Mouse (Mus musculus) cerebellum, adult 11-12 months (tissue): ENCODE data around the gene Pafah1b1.

ENCODE experiments used
- DNase-seq: peaks from one replicate; pipeline ENCODE4 v3.0.0; 2022

Pafah1b1 gene

GRCm38 (mm10) chr11:74660336-74660735 is 64.1 kb downstream of the Pafah1b1 start:
- DNase-seq = no peak

GRCm38 (mm10) chr11:74655941-74656340 is 68.5 kb downstream of the Pafah1b1 start:
- DNase-seq = no peak

GRCm38 (mm10) chr11:74653385-74653784 is 71.1 kb downstream of the Pafah1b1 start:
- DNase-seq = no peak

GRCm38 (mm10) chr11:74652791-74653191 is 71.7 kb downstream of the Pafah1b1 start:
- peak; percentile 67 for DNase-seq

GRCm38 (mm10) chr11:74650576-74651100 is 73.8 kb downstream of the Pafah1b1 start:
- no peak for DNase-seq

GRCm38 (mm10) chr11:74649647-74650551 is 74.6 kb downstream of the Pafah1b1 start:
- DNase-seq = peak; percentile 41

- peak; percentile 97 for DNase-seq
Measured at GRCm38 (mm10) chr11:74649095-74649646, 75.3 kb downstream of the Pafah1b1 start, which contains the start of gene Cluh. Cluh (plus strand) TSS chr11:74649495.

- no peak for DNase-seq
Measured at GRCm38 (mm10) chr11:74648676-74649075, 75.8 kb downstream of the Pafah1b1 start.

GRCm38 (mm10) chr11:74647966-74648365 is 76.5 kb downstream of the Pafah1b1 start:
- no peak for DNase-seq

GRCm38 (mm10) chr11:74639628-74640027 is 84.8 kb downstream of the Pafah1b1 start:
- no peak for DNase-seq

- DNase-seq = peak; percentile 49
Measured at GRCm38 (mm10) chr11:74638791-74639411, 85.6 kb downstream of the Pafah1b1 start.

GRCm38 (mm10) chr11:74637971-74638790 is 86.3 kb downstream of the Pafah1b1 start:
- peak; percentile 88 for DNase-seq

GRCm38 (mm10) chr11:74637486-74637885 is 87.0 kb downstream of the Pafah1b1 start:
- DNase-seq = no peak

- peak; percentile 68 for DNase-seq
Measured at GRCm38 (mm10) chr11:74634490-74635275, 89.8 kb downstream of the Pafah1b1 start.

GRCm38 (mm10) chr11:74631880-74632789 is 92.3 kb downstream of the Pafah1b1 start:
- DNase-seq = no peak

GRCm38 (mm10) chr11:74627481-74627880 is 97.0 kb downstream of the Pafah1b1 start:
- DNase-seq = no peak

- no peak for DNase-seq
Measured at GRCm38 (mm10) chr11:74625333-74625732, 99.1 kb downstream of the Pafah1b1 start.
